Mouse (Mus musculus) cerebellum, adult 2 months (tissue): ENCODE results near the gene Sh3glb1.

Experiments
- CTCF ChIP-seq: fragments of 200-500 bp; IDR thresholded peaks from 2 replicates; pipeline ENCODE4 v1.5.1; 2011; ENCODE audit warnings: low read depth, mild to moderate bottlenecking, control low read depth, low read length, moderate library complexity, borderline replicate concordance; ENCODE audit not compliant: insufficient read depth
- POLR2A ChIP-seq: fragments of 200-500 bp; IDR thresholded peaks from 2 replicates; pipeline ENCODE4 v1.6.1; 2011; ENCODE audit warnings: low read length, control low read depth, borderline replicate concordance; ENCODE audit not compliant: insufficient read depth

GRCm38 (mm10) chr3:144644202-144644601 lies 75.9 kb downstream of the Sh3glb1 start:
- TF ChIP-seq POLR2A = no peak
- TF ChIP-seq CTCF = no peak
